Mouse (Mus musculus): ENCODE data around the gene Fndc4. TPM values are rescaled to one million over a fixed set of nuclear protein-coding genes. Genes with fewer than 3 reads are reported as not detected.

Fndc4 gene
- 44.4 and 46.0 TPM in 2 replicates for polyA plus RNA-seq (2014; fragmentation: Nextera tagmentation; extraction: Ambion mirVana)

DNA sequence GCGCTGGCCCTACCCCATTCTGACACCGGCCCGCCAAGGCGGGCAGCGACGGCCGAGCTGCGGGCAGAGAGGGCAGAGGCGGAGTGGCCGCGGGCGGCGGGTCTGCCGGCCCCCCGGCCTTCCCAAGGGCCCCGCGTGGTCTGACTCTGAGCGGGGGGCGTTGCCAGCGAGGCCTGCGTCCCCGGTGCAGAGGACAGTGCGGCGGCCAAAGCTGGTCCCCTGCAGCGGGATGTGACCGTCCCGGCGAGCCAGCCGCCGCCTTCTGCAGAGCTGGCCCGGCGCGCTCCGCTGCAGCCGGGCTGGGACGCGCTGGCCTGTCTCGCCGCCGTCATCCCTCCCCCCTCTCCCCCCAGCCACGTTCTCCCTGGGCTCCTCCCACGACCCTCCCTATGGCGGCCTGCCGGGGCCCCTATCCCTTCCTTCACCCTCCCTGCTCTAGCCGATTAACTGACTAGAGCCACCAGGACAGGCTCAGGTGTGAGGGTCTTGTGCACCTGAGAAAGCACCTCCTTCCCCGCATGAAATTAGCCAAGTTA is at the start of gene Fndc4:
Gene Fndc4, minus strand, starts transcription at position 475 of the 536 bp plus-strand sequence.
- H3K4me3 ChIP-seq (ENCODE audit: low read depth, low read length), result peak within 1 kb of the TSS; percentile 89
- no peaks in the 10 kb centered on the region for H3K9me3 ChIP-seq (ENCODE audit: control insufficient read depth, low read depth, low read length)
- under 1% methylated on average over 45 of the region's 46 CpGs for WGBS
- ATAC-seq (ENCODE audit: insufficient number of reproducible peaks, insufficient read depth, low FRiP score, low read depth), result peak; percentile 54
- no peaks in the 10 kb centered on the region for H3K27me3 ChIP-seq (ENCODE audit: control insufficient read depth, insufficient read depth, low read length)
- peak within 1 kb of the TSS; percentile 91 for H3K4me2 ChIP-seq (replicated peaks; ENCODE audit: low read depth, low read length)
- peak within 1 kb of the TSS; percentile 58; the same call in 1 of the 2 replicates for H3K27ac ChIP-seq (ENCODE audit: low read length)
- H3K9ac ChIP-seq (replicated peaks; ENCODE audit: low read depth, low read length), result peak within 1 kb of the TSS; percentile 92
- peaks cover 13% of the 10 kb centered on the region; the same call in 1 of the 2 replicates for H3K36me3 ChIP-seq (ENCODE audit: control insufficient read depth, insufficient read depth, low read length)
- H3K4me1 ChIP-seq (ENCODE audit: control insufficient read depth, insufficient read depth, low read length), result peaks cover 9% of the 10 kb centered on the region; the same call in 1 of the 2 replicates

- Histone ChIP-seq H3K4me3 (ENCODE audit: low read depth, low read length) (no peak overlapping the region), H3K4me2 (replicated peaks; ENCODE audit: low read depth, low read length) (no peak overlapping the region), H3K27me3 (ENCODE audit: control insufficient read depth, insufficient read depth, low read length) (no peaks in the 10 kb centered on the region), H3K36me3 (ENCODE audit: control insufficient read depth, insufficient read depth, low read length) (no peaks in the 10 kb centered on the region), H3K9ac (replicated peaks; ENCODE audit: low read depth, low read length) (no peak overlapping the region), H3K9me3 (ENCODE audit: control insufficient read depth, low read depth, low read length) (peaks cover 3% of the 10 kb centered on the region; the same call in 1 of the 2 replicates), H3K4me1 (ENCODE audit: control insufficient read depth, insufficient read depth, low read length) (no peaks in the 10 kb centered on the region), H3K27ac (ENCODE audit: low read length) (no peak overlapping the region)
- 28% methylated on average over 7 of the region's 7 CpGs for WGBS
- no peak for ATAC-seq (ENCODE audit: insufficient number of reproducible peaks, insufficient read depth, low FRiP score, low read depth)
Measured at GRCm38 (mm10) chr5:31328255-31328654, 32.4 kb upstream of the Fndc4 start.

- Histone ChIP-seq H3K4me1 (ENCODE audit: control insufficient read depth, insufficient read depth, low read length) (no peaks in the 10 kb centered on the region), H3K27me3 (ENCODE audit: control insufficient read depth, insufficient read depth, low read length) (no peaks in the 10 kb centered on the region), H3K4me3 (ENCODE audit: low read depth, low read length) (no peak overlapping the region), H3K9ac (replicated peaks; ENCODE audit: low read depth, low read length) (no peak overlapping the region), H3K27ac (ENCODE audit: low read length) (no peak overlapping the region), H3K36me3 (ENCODE audit: control insufficient read depth, insufficient read depth, low read length) (no peaks in the 10 kb centered on the region), H3K4me2 (replicated peaks; ENCODE audit: low read depth, low read length) (no peak overlapping the region), H3K9me3 (ENCODE audit: control insufficient read depth, low read depth, low read length) (no peaks in the 10 kb centered on the region)
- 18% methylated on average over 5 of the region's 5 CpGs for WGBS
- no peak for ATAC-seq (ENCODE audit: insufficient number of reproducible peaks, insufficient read depth, low FRiP score, low read depth)
Measured at GRCm38 (mm10) chr5:31326850-31327249, 31.0 kb upstream of the Fndc4 start.

GRCm38 (mm10) chr5:31324085-31324484 is 28.2 kb upstream of the Fndc4 start:
- ATAC-seq (ENCODE audit: insufficient number of reproducible peaks, insufficient read depth, low FRiP score, low read depth), result no peak
- 65% methylated on average over 3 of the region's 3 CpGs for WGBS

GRCm38 (mm10) chr5:31322776-31323175 is 26.9 kb upstream of the Fndc4 start:
- no peak overlapping the region for H3K9ac ChIP-seq (replicated peaks; ENCODE audit: low read depth, low read length)
- no peaks in the 10 kb centered on the region for H3K4me1 ChIP-seq (ENCODE audit: control insufficient read depth, insufficient read depth, low read length)
- ATAC-seq (ENCODE audit: insufficient number of reproducible peaks, insufficient read depth, low FRiP score, low read depth), result no peak
- H3K4me3 ChIP-seq (ENCODE audit: low read depth, low read length), result no peak overlapping the region
- H3K36me3 ChIP-seq (ENCODE audit: control insufficient read depth, insufficient read depth, low read length), result no peaks in the 10 kb centered on the region
- no peak overlapping the region for H3K27ac ChIP-seq (ENCODE audit: low read length)
- H3K4me2 ChIP-seq (replicated peaks; ENCODE audit: low read depth, low read length), result no peak overlapping the region
- 87% methylated on average over 3 of the region's 3 CpGs for WGBS
- H3K9me3 ChIP-seq (ENCODE audit: control insufficient read depth, low read depth, low read length), result no peaks in the 10 kb centered on the region
- H3K27me3 ChIP-seq (ENCODE audit: control insufficient read depth, insufficient read depth, low read length), result no peaks in the 10 kb centered on the region

More at GRCm38 (mm10) chr5:31324085-31324484, 28.2 kb upstream of the Fndc4 start:
- Histone ChIP-seq H3K4me1 (ENCODE audit: control insufficient read depth, insufficient read depth, low read length) (no peaks in the 10 kb centered on the region), H3K4me3 (ENCODE audit: low read depth, low read length) (no peak overlapping the region), H3K27me3 (ENCODE audit: control insufficient read depth, insufficient read depth, low read length) (no peaks in the 10 kb centered on the region), H3K9ac (replicated peaks; ENCODE audit: low read depth, low read length) (no peak overlapping the region), H3K9me3 (ENCODE audit: control insufficient read depth, low read depth, low read length) (no peaks in the 10 kb centered on the region), H3K4me2 (replicated peaks; ENCODE audit: low read depth, low read length) (no peak overlapping the region), H3K36me3 (ENCODE audit: control insufficient read depth, insufficient read depth, low read length) (no peaks in the 10 kb centered on the region), H3K27ac (ENCODE audit: low read length) (no peak overlapping the region)

- H3K4me3 ChIP-seq (ENCODE audit: low read depth, low read length), result no peak overlapping the region
- H3K36me3 ChIP-seq (ENCODE audit: control insufficient read depth, insufficient read depth, low read length), result no peaks in the 10 kb centered on the region
- no peak overlapping the region for H3K9ac ChIP-seq (replicated peaks; ENCODE audit: low read depth, low read length)
- H3K4me1 ChIP-seq (ENCODE audit: control insufficient read depth, insufficient read depth, low read length), result no peaks in the 10 kb centered on the region
- WGBS, result 87% methylated on average over 8 of the region's 8 CpGs
- no peaks in the 10 kb centered on the region for H3K9me3 ChIP-seq (ENCODE audit: control insufficient read depth, low read depth, low read length)
- ATAC-seq (ENCODE audit: insufficient number of reproducible peaks, insufficient read depth, low FRiP score, low read depth), result no peak
- H3K27ac ChIP-seq (ENCODE audit: low read length), result no peak overlapping the region
- H3K27me3 ChIP-seq (ENCODE audit: control insufficient read depth, insufficient read depth, low read length), result no peaks in the 10 kb centered on the region
- H3K4me2 ChIP-seq (replicated peaks; ENCODE audit: low read depth, low read length), result no peak overlapping the region
Measured at GRCm38 (mm10) chr5:31312806-31313205, 16.9 kb upstream of the Fndc4 start.

GRCm38 (mm10) chr5:31303093-31303492 is 7.2 kb upstream of the Fndc4 start:
- Histone ChIP-seq H3K9me3 (ENCODE audit: control insufficient read depth, low read depth, low read length) (no peaks in the 10 kb centered on the region), H3K27ac (ENCODE audit: low read length) (no peak overlapping the region), H3K9ac (replicated peaks; ENCODE audit: low read depth, low read length) (no peak overlapping the region), H3K27me3 (ENCODE audit: control insufficient read depth, insufficient read depth, low read length) (no peaks in the 10 kb centered on the region), H3K4me2 (replicated peaks; ENCODE audit: low read depth, low read length) (no peak overlapping the region), H3K4me3 (ENCODE audit: low read depth, low read length) (no peak overlapping the region), H3K4me1 (ENCODE audit: control insufficient read depth, insufficient read depth, low read length) (no peaks in the 10 kb centered on the region), H3K36me3 (ENCODE audit: control insufficient read depth, insufficient read depth, low read length) (no peaks in the 10 kb centered on the region)
- WGBS, result 82% methylated on average over 6 of the region's 6 CpGs
- ATAC-seq (ENCODE audit: insufficient number of reproducible peaks, insufficient read depth, low FRiP score, low read depth), result no peak

GRCm38 (mm10) chr5:31301866-31302265 is 6.0 kb upstream of the Fndc4 start:
- Histone ChIP-seq H3K36me3 (ENCODE audit: control insufficient read depth, insufficient read depth, low read length) (no peaks in the 10 kb centered on the region), H3K4me2 (replicated peaks; ENCODE audit: low read depth, low read length) (no peak overlapping the region), H3K27me3 (ENCODE audit: control insufficient read depth, insufficient read depth, low read length) (no peaks in the 10 kb centered on the region), H3K4me1 (ENCODE audit: control insufficient read depth, insufficient read depth, low read length) (no peaks in the 10 kb centered on the region), H3K4me3 (ENCODE audit: low read depth, low read length) (no peak overlapping the region), H3K9me3 (ENCODE audit: control insufficient read depth, low read depth, low read length) (no peaks in the 10 kb centered on the region), H3K27ac (ENCODE audit: low read length) (no peak overlapping the region), H3K9ac (replicated peaks; ENCODE audit: low read depth, low read length) (no peak overlapping the region)
- WGBS, result 76% methylated on average over 7 of the region's 8 CpGs
- no peak for ATAC-seq (ENCODE audit: insufficient number of reproducible peaks, insufficient read depth, low FRiP score, low read depth)

- ATAC-seq (ENCODE audit: insufficient number of reproducible peaks, insufficient read depth, low FRiP score, low read depth), result no peak
- WGBS, result 47% methylated on average over 2 of the region's 2 CpGs
- no peak overlapping the region for H3K4me3 ChIP-seq (ENCODE audit: low read depth, low read length)
Measured at GRCm38 (mm10) chr5:31298486-31298885, 2.6 kb upstream of the Fndc4 start.

More at GRCm38 (mm10) chr5:31298486-31298885, 2.6 kb upstream of the Fndc4 start:
- Histone ChIP-seq H3K27me3 (ENCODE audit: control insufficient read depth, insufficient read depth, low read length) (no peaks in the 10 kb centered on the region), H3K4me1 (ENCODE audit: control insufficient read depth, insufficient read depth, low read length) (peaks cover 5% of the 10 kb centered on the region; the same call in 1 of the 2 replicates), H3K9ac (replicated peaks; ENCODE audit: low read depth, low read length) (no peak overlapping the region), H3K4me2 (replicated peaks; ENCODE audit: low read depth, low read length) (no peak overlapping the region), H3K36me3 (ENCODE audit: control insufficient read depth, insufficient read depth, low read length) (peaks cover 4% of the 10 kb centered on the region; the same call in 1 of the 2 replicates), H3K9me3 (ENCODE audit: control insufficient read depth, low read depth, low read length) (no peaks in the 10 kb centered on the region), H3K27ac (ENCODE audit: low read length) (no peak overlapping the region)
